Mouse (Mus musculus) G1E-ER4 (cell line): Measurements from ENCODE around the gene Nup107. TPM values are rescaled to one million over a fixed set of nuclear protein-coding genes. Genes with fewer than 3 reads are reported as not detected.

ENCODE experiments used
- GATA1 ChIP-seq: IDR thresholded peaks from one replicate; pipeline ENCODE4 v1.8.0; 2012; ENCODE audit warnings: low read length, inconsistent platforms
- polyA plus RNA-seq: library from polyadenylated mRNA; stranded (reverse); fragments of >175 nt; gene quantifications from 2 replicates; pipeline ENCODE4 v1.2.3, GENCODE M21; 2012

Nup107 gene
- polyA plus RNA-seq, 1 experiment: 78.1 TPM

DNA sequence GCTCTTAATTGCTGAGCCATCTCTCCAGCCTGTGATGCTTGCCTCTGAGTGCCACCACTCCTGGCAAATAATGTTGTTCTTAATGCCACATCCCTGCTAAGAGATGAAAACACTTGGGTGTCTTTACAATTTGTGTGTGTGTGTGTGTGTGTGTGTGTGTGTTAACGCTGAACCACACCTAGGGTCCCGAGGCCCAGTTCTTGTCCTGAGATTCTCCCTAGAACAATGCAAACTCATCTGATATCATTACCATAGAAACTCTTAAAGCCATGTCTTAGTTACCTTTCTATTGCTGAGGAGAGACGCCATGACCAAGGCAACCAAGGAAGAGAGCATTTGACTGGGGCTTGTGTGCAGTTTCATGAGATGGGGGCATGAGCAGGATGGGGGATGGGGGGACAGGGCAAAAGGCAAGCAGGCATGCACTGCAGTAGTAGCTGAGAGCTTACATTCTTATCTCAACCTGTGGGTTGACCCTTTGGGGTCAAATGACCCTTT is 78.4 kb downstream of the Nup107 start:
- no peak for TF ChIP-seq GATA1

DNA sequence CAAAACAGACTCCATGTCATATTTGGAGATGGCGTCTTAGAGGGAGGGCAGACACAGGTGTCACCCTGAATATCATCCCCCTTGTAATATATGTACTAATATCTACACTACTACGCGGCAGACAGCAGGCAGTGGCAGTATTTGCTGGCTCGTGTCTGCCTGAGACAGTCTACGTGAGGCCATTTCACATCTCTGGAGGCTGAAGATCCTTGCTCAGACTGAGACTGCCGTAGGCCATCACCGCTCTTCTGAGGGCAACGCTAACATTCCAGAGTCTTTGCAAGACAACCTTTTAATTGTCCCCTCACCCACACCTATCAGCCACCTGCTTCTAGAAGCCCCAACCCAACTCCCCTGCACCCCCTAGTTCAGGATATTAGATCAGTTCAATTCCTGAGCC is 79.0 kb downstream of the Nup107 start:
- no peak for TF ChIP-seq GATA1

GRCm38 (mm10) chr10:117712871-117713270 is 79.6 kb downstream of the Nup107 start:
- no peak for TF ChIP-seq GATA1

- TF ChIP-seq GATA1: no peak
Measured at GRCm38 (mm10) chr10:117712191-117712754, 80.2 kb downstream of the Nup107 start.

DNA sequence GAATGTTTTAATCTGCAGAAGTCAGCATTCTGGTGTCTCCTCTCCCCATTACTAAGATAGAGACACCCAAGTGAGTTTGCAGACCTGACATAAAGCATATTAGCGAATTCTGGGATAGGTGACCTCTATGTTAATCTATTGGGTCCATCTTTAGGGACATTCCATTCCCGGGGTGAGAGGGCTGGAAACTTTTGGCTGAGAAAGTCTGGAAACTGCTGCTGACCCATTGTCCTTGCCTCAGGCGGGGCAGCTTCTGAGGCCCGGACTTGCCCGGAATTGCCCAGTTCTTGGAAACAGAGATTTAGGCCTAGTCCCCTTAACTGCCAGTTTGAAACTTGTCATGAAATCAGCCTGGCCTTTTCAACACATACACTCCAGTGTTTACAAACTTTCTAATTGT is 81.1 kb downstream of the Nup107 start:
- no peak for TF ChIP-seq GATA1

DNA sequence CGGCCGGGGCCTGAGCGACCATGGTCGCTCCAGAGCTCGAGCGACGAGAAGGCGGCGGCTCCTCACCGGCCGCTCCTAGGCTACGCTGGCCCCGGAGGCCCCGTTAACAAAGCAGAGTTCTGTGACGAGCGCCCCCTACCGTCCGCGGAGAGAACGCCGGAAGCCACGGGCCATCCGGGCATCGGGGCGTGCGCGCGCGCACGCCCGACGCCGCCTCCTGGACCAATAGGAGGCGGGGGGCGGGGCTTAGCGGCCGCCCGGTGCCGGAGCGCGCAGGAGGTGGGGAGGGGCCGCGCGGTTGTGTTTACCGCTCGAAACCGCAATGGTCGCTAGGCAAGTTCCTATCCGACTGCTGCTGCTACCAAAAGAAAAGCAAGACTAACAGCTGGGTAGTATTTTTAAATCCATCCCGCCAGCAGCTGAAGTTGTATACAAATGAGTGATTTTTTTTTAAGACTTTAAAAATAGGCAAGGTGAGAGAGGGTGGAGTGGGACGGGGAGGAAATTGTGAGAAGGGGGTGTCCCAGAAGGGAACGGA is 81.8 kb downstream of the Nup107 start, which contains the start of gene Mdm2:
Gene Mdm2, minus strand, starts transcription at position 155 of the 538 bp plus-strand sequence.
- no peak for TF ChIP-seq GATA1

- TF ChIP-seq GATA1: no peak
Measured at GRCm38 (mm10) chr10:117709930-117710603, 82.4 kb downstream of the Nup107 start.

DNA sequence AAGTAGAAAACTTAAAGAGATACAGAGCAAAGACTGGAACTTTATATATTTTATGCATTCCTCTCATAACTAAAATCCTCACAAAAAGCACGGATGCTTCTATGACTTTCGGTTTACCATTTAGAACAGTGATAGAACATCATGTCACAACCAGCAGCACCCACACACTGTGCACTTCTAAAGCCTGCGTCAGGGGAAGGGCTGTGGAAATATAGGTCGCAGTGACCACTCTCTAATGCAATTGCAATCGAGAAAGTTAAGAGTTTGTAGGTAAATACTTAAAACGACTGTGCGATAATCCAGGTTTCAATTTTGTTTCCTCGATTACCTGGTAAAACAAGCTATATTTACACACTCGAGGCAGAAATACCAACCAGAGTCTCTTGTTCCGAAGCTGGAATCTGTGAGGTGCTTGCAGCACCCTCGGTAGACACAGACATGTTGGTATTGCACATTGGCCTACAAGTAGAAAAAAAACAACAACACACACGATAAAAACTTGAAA is 83.1 kb downstream of the Nup107 start:
- no peak for TF ChIP-seq GATA1

DNA sequence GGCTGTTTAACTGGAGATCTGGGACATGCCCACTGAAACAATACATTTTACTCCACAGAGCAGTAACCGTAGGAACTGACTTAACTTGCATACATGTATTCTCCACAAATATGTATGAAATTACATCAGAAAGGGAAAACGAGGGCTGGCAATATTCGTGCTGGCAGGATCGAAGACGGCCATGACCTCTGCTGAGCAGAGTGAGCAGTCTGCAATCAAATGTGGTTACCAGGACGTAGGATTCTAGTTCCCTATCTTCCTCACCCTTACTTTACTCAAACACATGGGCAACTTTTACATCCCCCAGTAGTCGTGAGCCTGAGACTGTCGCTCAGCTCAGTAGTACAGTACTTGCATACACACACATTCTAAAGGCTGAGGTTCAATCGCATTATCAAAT is 83.6 kb downstream of the Nup107 start:
- no peak for TF ChIP-seq GATA1

GRCm38 (mm10) chr10:117708376-117708775 is 84.1 kb downstream of the Nup107 start:
- TF ChIP-seq GATA1: no peak

DNA sequence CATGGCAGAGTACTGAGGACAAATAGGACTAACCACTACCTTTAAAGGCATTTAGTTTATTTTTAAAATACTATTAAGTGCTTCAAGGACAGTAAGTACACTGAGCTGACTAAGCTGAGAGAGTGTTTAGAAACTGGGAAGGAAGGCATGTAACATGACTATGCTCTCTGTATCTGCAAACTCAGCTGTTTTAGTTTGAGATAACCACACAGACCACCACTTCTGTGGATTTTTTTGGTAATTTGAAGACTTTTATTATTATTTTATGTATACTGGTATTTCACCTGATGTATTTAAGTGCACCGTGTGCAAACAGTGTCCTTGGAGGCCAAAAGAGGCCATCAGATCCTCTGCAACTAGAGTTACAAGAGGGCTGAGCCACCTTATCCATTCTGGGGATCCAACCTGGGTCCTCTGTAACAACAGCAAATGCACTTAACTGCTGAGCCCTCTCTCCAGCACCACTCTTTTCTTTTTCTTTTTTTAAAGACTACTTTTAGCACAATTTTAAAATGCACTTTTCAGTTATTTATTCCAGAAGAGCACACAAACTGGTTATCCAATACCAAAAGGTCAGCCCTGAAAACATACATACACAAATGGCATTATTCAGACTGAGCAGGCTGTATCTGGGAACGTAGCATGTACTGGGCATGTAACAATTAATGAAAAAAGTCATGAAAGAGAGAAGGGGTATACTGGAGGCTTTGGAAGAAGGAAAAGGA is 85.2 kb downstream of the Nup107 start:
- no peak for TF ChIP-seq GATA1

DNA sequence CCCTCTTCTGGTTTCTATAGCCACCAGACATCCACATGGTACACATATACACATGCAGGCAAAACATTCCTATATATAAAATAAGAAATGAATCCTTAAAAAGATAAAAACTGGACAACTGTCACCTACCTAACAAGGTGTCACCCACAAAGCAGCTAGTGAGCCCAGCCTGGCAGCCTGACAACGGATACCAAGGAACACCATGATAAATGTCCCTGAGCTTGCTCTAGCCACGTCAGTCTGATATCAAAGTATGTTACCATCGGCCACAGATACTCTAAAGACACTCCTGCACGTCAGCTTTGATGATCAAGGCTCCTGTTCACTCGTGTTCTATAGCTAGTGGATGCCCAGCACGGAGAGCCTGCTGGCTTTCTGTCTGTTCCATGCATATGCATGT is 86.1 kb downstream of the Nup107 start:
- TF ChIP-seq GATA1: no peak

GRCm38 (mm10) chr10:117705806-117706205 is 86.7 kb downstream of the Nup107 start:
- no peak for TF ChIP-seq GATA1

DNA sequence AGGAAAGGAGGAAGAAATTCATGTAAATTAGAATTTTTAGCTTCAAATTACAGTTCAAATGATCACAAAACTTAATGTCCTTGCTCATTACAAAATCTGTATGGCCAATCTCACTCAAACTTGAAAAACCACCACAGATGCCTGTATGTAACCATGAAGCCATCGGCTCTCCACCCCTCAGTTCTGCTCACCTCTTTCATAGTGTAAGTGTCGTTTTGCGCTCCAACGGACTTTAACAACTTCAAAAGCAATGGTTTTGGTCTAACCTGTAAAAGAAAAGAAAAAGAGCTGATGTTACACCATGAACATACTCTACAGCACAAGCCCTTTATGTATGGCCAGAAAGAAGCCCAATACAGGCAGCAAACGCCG is 87.6 kb downstream of the Nup107 start:
- TF ChIP-seq GATA1: no peak

DNA sequence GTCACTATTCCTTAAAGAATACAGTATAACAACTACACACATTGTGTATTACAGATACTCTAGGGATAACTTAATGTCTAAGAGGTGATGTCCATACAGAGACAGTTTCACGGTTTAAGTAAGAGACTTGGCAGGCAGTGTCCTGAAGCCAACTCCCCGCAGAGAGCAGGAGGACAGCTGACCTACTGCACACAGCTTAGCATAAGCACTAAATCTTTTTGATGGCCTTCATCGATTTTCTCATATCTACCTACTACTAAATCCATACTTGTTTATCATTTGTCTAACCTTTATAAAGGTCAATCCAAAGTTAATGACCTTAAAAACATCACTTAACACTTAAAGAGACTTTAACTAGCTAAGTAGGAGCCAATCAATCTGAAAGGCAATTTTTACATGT is 89.0 kb downstream of the Nup107 start:
- no peak for TF ChIP-seq GATA1
